Mouse (Mus musculus) splenic B cell, adult 2 months (primary cell): Measurements from ENCODE around the gene Ror1.

ENCODE experiments used
- DNase-seq: peaks from one replicate; pipeline ENCODE4 v3.0.0-alpha.2; 2011; ENCODE audit warnings: low read depth, low spot score
- H3K27me3 ChIP-seq: 2 replicates; pipeline ENCODE4 v1.6.1; 2012; ENCODE audit warnings: mild to moderate bottlenecking, low read length, moderate library complexity, mixed read lengths; ENCODE audit not compliant: control insufficient read depth, poor library complexity, insufficient read depth, severe bottlenecking
- H3K36me3 ChIP-seq: 2 replicates; pipeline ENCODE4 v1.6.1; 2012; ENCODE audit warnings: mild to moderate bottlenecking, low read length, moderate library complexity, mixed read lengths; ENCODE audit not compliant: control insufficient read depth, poor library complexity, insufficient read depth, severe bottlenecking

Ror1 gene

GRCm38 (mm10) chr4:100446897-100447296 is 351.3 kb downstream of the Ror1 start:
- Histone ChIP-seq H3K27me3 (no peaks in the 10 kb centered on the region), H3K36me3 (no peaks in the 10 kb centered on the region)
- no peak for DNase-seq

DNA sequence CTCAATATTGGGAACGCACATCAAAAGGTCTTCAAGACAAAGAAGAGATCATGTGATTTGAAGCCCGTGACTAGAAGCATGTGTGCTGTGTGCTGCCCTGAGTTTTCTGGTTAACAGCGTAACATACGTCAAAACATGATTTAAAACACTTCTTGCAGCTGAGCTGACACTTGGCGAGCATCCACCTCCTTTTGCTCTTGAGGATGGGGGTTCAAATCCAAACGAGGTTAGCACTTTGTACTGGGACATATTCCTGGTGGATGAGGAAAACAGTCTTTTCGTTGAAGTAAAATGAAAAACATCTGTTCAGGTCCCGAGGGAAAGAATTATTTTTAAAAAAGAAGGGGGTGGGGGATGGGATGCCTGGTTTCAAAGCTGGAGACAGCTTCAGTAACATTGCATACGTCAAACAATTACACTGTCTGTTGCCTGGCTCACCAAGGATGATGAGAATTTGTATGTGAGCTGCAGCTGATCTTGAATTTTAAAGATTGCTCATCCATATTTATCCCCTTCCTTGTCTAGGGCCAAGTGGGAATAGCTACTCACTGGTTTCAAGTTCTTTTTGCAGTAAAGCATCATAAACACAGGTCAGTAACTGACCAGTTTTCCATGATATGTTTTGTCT is 367.0 kb downstream of the Ror1 start:
- Histone ChIP-seq H3K27me3 (no peaks in the 10 kb centered on the region), H3K36me3 (no peaks in the 10 kb centered on the region)
- DNase-seq: no peak

DNA sequence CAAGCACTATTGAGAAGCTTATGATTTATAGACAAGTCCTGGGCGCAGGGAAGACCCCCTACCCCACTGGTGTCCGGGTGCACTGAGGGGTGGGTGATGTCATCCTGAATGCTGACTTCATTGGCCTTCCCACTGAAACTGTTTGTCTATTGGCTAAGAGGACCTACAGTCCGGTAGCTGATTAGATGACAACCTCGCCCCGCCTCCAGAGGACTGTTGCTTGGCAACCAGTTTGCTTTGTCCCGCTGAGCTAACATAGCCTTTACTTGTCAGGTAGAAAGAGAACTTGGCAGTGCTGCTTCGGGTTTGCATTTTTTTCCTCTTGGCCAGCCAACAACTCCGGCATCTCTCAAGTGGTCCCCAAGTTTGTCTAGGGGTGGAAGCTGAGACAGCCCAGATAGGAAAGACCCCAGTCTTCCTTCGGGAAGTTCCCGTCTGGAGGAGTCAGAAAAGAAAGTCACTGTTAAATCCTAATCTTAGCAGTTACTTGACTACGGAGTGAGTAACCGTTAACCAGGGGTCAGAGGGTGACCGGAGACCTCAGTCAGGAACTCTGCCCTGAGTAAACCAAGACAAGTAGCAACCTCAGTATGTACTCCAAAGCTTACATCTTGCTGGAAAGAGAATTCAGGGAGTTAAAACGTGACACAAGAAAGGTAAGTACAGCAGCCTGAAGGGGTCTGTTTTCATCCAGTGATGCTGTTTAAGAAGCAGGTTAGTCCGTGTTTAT is 383.2 kb downstream of the Ror1 start, which contains the start of gene Ube2u:
Ube2u (plus strand) TSS at position 258 of the 730 bp plus-strand sequence.
- H3K36me3 ChIP-seq: no peaks in the 10 kb centered on the region
- no peak for DNase-seq

DNA sequence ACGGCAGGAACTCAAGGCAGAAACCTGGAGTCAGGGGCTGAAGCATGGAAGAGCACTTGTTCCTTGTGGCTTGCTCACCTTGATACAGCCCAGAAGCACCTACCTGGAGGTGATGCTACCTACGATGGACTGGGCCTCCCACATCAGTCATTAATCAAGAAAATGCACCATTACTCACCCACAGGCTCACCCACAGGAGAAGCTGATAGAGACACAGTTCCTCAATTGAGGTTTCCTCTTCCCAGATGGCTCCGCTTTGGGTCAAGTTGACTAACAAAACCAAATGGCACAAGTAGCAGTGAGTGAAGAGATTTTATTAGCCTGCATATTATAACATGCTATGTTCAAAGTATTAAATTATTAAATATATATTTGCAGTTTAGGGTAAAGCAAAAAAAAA is 392.9 kb downstream of the Ror1 start:
- DNase-seq: no peak
- no peaks in the 10 kb centered on the region for H3K27me3 ChIP-seq
- H3K36me3 ChIP-seq: no peaks in the 10 kb centered on the region

More for the DNA sequence above, 383.2 kb downstream of the Ror1 start, which contains the start of gene Ube2u:
- H3K27me3 ChIP-seq: no peaks in the 10 kb centered on the region
